Mouse (Mus musculus): ENCODE measurements at regions not wholly inside any gene's neighbourhood (a gene's known extent, or its start where the extent isn't known, plus 50 kb on each side); places are given as distances from the start of the nearest gene placed in this dataset.

DNA sequence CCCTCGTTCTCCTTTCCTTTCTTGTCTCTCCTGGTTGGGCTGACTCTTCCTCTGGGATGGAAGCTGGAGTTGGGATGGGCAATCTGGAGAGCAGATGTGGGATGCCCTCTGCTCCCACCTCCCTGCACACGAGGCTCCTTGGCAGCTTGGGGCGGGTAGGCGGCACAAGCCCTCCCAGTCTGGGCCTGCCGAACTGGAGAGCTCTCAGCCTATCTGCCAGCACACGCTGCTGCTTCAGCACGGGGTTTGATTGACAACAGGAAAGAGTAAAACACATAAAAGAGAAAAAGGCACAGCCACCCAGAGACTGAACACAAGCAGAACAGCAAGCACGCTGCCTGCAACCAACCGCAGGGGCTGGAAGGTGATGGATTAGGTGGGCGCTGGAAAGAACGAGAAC lies 121.9 kb upstream of the Pja1 start:
- DNase-seq: no peak

DNA sequence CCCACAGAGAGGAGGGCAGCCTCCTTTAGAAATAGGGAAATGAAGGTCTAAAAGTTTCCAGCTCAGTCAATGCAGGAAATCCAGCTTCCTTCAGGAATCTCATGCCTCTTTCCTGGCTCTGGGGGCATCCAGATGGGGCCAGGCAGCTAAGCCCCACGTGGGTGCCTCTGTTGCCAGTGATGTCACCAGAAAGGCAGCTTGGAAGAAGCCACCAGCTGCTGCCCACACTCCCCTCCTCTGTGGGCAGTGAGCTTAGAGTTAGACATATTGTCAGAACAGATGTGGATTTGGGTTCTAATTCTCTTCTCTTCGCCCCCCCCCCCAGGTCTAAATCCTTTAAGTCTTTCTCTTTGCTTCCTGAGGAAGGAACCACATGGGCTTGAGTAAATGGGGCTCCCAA lies 116.2 kb upstream of the Pja1 start:
- DNase-seq: no peak

DNA sequence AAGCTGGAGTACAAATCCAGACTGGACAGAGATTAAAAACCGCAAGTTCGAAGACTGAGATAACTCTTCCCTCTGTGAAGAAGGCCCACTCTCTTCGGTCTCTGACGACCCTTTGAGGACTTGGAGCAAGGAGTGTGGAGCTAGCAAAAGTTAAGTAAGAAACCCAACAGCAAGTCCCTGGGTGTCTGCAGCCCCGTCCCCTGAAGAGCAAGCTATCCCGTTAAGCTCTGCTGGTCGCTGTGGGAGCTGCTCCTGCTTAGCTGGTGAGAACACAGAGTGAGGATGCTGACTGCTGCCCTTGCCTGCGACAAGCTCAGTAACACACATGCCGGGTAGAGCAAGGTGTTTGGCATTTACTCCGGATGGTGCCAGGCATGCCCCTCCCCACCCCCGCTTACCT lies 115.2 kb upstream of the Pja1 start:
- no peak for DNase-seq

DNA sequence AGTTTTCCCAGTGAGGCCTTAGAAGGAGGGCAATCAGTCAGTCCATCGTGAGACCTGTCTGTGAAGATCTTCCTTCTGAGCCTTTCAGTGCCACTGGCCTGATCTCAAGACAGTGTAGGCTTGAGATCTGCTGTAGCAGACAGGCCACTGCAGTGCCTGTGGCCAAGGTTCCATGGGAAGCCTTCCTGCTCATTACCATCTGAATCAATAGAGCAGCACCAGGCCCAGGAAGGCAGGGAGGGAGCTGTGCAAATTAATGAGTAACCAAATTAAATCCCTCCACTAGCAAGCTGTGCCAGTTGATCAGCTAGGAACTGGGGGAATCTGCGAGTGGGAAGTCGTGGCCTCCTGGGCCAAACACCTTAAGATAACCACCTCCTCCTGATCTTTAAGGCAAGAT lies 114.6 kb upstream of the Pja1 start:
- no peak for DNase-seq

DNA sequence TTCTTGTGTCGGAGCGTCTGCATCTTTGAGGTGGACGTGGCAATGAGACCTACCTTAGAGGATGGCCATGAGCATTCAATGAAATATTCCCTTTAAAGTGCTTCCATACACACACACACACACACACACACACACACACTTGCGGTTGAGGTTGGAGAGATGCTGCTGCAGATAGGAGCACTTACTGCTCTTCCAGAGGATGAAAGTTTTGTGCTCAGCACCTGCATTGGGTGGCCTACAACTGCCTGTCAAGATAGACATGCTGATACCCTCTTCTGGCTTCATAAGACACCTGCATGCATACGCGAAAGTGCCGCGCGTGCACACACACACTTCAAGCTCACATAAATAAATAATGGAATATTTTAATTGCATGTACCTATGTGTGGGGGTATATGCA lies 111.5 kb upstream of the Pja1 start:
- DNase-seq: no peak

DNA sequence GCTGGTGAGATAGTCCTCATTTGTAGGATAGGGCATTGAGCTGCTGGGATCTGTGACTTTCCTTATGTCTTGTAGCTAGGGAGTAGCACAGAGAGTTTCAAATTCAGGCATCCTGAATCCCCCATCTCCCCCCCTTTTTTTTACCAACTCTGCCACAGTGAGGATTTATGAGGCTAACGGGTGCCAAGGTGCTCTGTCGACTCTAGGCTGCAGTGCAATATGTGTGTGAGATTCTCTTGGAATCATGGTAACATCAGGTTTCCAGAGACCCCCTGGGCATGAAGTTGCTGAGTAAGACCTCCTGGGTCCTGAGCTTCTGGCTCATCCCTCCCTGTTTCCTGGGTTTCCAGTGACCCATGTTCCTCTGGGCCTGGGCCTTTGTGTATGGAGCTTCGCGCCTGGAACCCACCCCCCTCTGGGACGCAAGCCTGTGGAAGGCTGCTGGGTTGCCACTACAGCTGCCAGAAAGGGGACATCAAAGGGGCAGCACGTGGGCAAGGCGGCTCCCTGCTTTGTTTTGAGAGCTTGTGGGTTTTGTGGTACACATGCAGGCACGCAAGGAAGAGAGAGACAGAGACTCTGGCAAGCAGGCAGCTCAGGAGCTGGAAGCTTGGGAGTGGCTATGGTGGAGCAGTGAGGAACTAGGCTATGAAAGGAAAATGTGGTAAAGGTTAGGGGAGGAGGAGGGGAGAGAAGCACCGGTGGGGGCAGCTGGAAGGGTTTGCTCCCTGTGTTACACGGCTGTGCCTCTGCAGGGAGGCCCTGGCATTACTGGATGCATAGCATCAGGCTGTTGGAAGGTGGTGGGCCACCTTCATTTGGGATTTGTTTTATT lies 110.8 kb upstream of the Pja1 start:
- no peak for DNase-seq

DNA sequence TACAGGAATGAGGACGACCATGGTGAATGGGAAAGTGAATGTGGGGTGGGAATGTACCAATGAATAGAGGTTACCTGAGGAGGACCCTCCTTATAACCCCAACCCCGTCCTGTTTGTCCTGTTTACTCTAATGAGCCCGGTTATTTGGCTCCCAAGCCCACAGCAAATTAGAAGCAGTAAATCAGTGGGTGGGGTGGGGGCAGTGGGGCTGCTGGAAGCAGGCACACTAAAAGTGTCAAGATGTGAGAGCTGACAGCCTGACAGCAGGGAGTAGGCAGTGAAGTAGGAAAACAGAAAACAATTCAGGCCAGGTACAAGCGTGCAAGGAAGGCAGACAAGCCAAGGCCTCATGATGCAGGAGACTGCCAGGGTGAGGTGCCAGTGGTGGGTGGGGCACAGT lies 108.1 kb upstream of the Pja1 start:
- DNase-seq: no peak

DNA sequence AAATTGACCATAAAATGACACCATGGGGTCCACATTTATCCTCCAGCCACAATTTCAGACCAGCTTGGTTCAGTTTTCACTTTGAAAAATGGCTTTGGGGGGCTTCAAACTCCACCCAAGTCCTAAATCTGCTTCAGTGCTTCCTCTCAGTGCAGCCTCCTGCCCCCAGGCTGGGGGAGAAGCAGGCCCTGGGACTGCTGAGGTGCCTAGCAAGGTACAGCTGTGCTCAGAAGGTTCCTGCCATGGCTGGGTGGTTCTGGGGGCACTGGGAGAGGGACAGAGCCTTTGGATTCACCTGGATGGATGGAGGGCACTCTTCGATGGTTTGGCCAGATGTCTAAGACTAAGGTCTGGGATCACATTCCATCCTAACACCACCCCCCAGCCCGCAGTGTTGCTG lies 107.7 kb upstream of the Pja1 start:
- DNase-seq: no peak

DNA sequence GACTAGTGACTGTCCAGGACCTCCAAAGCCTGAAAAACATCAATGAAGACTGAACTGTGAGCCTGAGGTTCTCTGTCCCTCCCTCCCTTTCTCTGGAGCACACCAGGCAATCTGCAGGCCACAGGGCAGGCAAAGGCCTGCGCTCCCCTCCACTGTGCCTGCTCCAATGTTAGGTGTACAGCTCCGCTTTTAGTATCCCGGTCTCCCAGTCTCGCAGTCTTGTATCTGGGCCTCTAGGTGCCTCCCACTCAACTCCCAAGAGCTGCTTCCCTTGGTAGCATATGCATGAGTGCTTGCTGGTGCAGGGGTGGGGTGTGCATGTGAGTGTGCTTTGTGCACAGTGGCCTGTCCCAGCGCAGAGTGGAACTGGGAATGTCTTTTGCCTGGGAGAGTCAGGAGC lies 104.0 kb upstream of the Pja1 start:
- no peak for DNase-seq

DNA sequence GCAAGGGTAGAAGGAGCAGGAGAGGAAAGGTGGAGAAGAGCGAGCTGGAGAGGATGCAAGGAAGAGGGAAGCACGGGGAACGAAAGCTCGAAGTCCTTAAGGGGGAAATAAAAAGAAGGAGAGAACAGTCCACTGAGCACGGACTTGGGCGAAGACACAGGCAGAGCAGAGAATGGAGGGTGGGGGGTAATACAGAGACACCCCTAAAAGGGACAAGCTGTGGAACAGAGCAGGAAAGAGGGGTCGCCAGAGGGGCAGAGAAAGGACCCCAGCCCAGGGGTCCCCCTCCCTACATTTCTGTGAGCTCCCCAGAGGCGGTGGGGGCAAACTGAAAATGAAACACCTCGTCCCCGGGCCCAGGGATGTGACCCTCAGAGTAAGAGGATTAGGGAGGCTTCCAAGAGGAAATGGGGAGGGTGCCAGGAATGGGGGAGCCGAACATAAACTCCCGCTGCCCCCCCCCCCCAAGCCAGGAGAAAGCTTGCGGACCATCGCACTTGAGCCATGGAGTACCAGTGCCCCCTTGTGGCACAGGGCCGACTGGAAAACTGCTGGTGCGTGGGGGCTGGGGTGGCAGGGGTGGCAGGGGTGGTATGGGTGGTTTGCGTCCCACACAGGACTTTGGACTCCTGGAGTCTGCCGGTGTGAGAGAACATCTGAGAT lies 103.5 kb upstream of the Pja1 start:
- peak; percentile 14 to 49 for DNase-seq

DNA sequence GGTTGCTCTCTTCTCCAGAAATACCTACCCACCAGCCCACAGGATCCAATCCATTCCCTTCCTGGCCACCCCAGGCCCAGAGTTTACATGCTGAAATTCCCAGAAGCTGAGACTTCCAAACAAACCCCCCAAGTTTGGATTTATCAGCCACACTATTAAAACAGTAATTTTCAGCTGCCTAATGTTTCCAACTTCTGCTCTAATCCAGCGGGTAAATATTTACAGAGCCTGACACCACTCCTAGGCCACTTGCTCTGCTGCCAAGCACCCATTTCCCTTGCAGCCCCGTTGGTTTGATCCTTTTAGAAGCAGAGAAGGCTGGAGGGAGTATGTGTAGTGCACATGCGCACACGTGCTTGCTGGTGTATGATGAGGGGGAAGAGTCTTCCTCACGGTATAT lies 99.1 kb upstream of the Pja1 start:
- DNase-seq: no peak

DNA sequence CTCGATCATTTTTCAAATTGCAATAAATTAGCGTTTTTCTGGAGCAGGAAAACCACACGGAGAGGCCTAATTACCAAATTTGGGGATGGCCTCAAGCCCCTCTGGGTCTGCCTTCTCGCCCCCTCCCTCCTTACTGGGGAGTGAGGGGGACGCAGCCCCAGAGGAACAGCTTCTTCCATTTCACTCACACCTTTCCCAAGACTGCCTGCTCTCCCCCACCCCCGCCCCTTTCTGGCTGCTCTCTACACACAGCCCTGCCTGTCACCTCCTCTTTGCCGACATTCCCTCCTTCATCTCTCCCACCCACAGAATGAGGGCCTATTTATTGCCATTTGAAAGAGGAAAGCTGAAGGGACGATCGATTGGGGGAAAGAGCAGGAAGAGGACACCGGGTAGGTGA lies 97.2 kb upstream of the Pja1 start:
- no peak for DNase-seq

DNA sequence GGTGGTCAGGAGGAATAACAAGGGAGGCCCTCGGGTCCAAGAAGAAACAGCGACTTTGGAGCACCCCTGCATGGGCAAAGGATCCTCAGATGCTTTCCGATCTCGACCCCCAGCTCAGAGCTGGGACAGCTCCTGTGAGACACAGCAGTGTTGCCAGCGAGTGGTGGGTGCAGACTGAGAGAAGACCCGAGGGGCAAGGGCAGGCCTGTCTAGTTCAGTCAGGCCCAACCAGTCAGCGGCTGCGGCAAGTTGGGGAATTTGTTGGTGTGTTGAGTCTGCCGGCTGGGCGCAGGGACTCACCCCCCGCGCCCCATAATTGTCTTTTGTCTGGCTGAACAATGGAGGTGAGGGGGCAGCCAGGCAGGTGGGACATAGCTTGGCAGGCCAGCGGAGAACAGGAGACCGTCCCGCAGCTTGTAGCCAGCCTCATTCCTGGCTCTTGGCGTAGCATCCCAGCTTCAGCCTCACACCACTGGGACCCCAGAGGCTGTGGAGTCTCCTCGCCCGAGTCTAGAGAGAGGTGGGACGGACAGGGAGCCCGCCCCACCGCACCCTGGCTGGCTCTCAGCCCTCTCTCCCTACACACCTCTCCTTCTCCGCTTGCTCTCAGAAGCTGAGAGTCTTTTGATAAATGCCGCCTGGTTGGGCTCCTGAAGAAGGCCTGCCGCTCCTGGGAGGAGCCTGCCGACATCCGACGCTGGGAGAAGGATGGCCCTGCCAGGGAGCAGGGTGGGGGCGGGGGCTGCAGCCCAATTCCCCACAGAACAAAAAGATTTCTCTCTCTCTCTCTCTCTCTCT lies 96.5 kb upstream of the Pja1 start:
- peak in 1 of 2 experiments; percentile 6 for DNase-seq

DNA sequence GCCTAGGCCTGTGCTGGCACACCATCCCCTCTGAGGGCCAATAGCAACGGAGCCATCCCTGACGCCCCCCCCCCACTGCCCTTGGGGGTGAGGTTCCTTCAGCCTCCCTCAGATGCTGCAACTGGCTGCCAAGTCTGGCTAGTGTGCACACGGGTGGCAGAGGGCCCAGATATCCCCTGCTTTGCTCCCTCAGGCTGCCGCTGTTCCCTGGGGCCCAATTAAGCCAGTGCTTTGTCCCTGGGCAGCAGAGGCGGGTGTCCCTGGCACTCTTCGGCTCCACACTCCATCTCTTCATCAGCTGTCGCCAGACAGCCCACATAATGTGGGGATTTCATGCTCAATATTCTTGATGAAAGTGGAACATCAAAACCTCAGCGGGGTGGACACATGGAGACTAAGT lies 90.9 kb upstream of the Pja1 start:
- peak in 1 of 2 experiments; percentile 4 for DNase-seq

DNA sequence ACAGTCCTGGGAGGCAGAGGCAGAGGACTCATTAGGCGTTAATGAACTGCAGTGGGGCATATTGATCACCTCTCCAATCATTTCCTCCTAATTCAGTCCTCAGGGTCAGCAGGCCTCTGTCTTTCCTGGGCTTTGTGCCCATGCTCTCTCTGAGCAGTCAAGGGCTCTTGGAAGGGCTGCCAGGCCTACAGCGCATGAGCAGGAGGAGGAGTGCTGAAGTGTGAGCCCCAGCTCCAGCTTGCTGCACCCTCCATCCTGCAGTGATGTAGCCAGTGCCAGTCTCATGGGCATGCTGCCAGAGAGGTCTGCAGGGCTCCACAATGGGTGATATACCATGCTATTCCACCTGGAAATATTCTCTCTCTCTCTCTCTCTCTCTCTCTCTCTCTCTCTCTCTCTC lies 89.6 kb upstream of the Pja1 start:
- DNase-seq: peak in 1 of 2 experiments; percentile 9

DNA sequence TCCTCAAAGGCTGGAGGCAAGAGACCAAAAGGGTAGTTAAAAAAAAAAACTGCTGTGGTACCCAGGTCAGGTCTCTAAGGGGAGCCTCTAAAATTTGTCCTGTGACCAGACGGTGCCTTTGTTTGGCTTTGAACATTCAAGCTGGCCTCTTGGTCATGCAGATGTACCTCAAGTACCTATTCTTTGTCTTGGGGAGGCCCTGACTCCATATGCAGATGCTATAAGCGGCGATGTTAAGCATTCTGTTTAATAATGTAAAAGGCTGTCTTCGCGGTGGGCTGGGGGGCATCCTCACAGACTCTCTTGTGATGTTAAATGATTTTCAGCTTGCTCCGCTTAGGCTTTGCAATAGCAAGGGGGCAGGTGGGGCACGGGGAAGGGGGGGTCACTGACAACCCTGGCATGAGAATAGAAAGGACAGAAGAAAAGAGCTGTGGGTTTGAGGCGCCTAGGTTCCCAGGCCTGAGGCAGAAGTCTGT lies 85.8 kb upstream of the Pja1 start:
- DNase-seq: no peak

DNA sequence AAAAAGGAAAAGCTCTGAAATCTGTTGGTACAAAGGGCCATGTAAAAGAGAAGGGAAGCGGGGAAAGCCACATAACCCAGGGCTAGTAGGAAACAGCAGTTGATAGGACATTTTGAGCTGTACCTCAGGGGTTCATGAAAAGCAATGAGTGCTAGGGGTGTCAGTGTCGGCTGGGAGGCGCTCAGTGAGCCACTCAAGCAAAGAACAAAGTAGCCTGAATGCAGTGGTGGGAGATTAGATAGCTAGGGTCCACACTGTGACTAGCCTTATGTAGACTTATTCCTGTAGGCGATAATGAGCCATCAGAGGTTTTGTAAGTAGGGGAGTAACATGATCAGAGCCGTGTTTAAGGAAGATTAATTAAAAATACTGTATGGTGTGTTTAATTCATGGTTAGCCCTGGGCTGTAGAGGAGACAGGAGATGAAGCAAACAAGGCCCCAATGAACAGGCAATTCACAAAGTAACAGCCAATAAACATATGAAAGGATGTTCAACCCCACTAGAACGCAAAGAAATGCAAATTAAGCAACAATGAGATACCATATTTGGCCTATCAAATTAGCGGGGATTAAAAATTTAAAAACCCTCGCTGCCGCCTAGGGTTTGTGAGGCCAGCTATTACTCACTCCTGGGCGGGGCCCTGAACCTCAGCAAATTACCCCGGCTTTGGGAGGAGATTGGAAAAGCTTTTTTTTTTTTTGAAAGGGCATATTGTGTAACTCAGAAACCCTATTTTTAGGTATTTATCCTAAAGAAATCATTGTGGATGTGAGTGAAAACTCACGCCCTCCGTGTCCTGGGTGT lies 85.1 kb upstream of the Pja1 start:
- DNase-seq: no peak

DNA sequence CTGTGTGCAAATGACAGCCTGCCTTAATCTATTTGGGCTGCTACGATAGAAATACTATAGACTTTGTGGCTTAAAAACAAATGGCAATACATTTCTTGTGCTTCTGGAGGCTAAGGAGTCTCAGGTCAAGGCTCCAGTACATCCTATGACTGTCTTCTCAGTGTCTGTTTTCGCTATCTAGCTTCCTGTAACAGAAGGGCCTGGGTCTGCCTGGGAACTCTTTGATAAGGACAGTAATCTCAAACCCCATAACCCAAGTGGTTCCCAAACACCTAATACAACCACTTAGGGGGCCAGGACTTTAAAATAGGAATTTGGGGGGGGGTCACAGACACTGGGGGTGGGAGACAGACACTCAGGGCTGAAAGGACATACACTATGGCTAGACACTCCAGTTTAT lies 81.7 kb upstream of the Pja1 start:
- DNase-seq: no peak

DNA sequence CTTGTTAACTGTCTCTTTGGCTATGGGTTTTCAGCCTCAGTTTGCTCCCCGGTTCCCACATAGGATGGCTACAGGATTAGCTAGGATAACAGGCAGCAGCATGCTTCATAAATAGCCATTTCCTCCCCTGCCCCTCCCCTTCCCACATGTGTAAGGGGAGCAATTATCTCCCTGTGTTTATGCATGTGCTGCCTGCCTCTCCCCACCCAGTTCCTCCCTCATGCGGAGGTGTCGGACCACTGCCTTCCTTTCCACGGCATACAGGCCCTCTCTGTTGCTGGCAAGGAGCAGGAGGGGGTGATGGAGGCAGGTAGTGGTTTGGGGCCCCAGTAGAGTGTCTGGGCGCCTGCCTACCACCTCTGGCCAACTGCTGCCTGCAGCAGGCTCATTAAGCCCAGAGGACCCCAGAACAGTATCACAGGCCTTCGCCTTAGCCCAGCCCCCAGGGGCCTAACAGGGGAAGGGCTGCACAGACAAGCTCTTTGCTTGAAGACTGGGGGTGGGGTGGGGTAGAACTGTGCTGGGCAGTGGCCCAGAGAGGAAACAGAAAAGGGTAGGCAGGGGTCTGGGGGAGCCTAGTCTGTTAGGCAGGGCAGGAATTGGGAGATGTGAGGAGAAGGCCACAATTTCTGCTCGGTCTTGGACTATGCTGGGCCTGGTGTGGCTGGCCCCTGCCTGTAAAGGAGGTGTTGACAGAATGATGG lies 79.1 kb upstream of the Pja1 start:
- no peak for DNase-seq

DNA sequence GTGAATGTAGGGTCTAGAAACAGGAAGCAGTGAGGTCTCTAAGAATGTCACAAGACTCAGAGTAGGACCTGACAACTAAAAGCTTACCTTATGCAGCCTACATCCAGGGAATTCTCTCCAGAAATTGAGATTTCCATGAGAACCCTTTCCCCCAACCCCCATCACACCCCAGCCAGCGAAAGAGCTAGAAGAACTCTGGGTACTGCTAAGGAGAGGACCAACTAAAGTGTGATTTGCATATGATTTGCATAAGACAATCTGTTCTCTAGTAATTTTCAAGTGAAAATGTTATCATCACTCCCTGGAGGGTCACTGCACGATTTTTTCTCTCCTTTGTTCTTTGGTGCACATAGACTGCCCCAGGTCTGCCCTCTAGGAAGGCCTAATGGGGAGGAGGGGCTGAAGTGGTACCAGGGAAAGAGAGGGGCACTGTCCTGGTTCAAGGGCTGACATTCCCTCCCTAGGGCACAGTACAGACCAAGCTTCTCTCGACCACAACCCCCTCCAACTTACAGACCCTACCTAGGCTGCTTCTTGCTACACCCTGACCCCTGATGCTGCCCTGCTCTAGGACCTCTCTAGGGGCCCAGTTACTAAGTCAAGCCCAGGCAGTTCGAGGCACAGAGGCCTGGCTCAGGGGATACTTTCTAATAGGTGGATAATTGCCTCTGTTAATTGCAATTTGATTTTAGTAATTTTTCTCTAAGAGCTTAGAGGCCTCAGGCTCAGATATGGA lies 77.4 kb upstream of the Pja1 start:
- no peak for DNase-seq

DNA sequence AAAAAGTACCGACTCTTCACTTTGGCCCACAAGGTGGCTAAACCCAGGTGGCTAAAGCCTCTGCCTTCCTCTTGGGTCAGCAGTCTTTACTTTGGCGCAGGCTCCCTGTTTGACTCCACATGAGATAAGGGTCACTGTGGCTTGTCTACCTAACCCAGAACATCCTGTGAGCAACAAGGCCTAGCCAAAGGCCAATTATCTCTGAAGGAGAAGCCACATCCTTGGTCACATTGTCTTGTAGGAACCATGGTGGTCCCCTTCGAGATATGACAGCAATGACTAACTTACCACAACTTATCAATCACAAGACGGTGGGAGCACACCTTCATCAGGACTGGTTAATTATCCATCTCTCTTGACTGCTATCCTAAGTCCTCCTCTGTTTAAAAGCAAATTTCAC lies 73.3 kb upstream of the Pja1 start:
- DNase-seq: no peak

DNA sequence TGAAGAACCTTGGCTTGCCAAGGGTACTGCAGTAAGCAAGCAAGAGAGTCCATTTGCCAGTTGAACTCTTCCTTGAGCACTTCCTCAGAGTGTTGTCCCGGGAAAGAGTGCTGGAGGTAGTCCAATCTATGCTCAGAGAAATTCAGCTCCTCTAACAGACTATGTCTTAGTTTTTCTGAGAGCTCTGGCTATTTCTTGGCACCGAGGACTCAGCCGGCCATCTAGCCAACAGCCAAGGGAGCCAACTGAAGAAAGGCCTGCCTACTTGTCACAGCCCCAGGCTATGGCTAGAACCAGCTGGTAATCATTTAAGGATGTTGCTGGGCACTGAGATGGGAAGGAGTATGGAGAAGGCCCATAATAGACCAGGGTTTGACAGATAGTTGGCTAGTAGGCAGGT lies 70.8 kb upstream of the Pja1 start:
- no peak for DNase-seq
